Mouse (Mus musculus) layer of hippocampus, postnatal 36 days (tissue): ENCODE measurements at regions not wholly inside any gene's neighbourhood (a gene's known extent, or its start where the extent isn't known, plus 50 kb on each side); places are given as distances from the start of the nearest gene placed in this dataset.

Source experiments
- DNase-seq, 2 experiments: peaks; one replicate each; pipeline ENCODE4 v3.0.0; 2022

- DNase-seq, result no peak
Measured at GRCm38 (mm10) chr3:57910020-57910419, 62.1 kb upstream of the Pfn2 start.

- DNase-seq, result peak in 1 of 2 experiments; percentile 36
Measured at GRCm38 (mm10) chr3:57911831-57912596, 64.1 kb upstream of the Pfn2 start.

- no peak for DNase-seq
Measured at GRCm38 (mm10) chr3:57912650-57913343, 64.9 kb upstream of the Pfn2 start.

GRCm38 (mm10) chr3:57914687-57915086, 66.8 kb upstream of the Pfn2 start:
- no peak for DNase-seq

- DNase-seq, result no peak
Measured at GRCm38 (mm10) chr3:57918913-57919312, 71.0 kb upstream of the Pfn2 start.

GRCm38 (mm10) chr3:57919390-57920089, 71.7 kb upstream of the Pfn2 start:
- DNase-seq, result peak in 1 of 2 experiments; percentile 5

GRCm38 (mm10) chr3:57920090-57920432, 72.2 kb upstream of the Pfn2 start:
- no peak for DNase-seq

GRCm38 (mm10) chr3:57921071-57921882, 73.4 kb upstream of the Pfn2 start:
- no peak for DNase-seq

GRCm38 (mm10) chr3:57923061-57923460, 75.2 kb upstream of the Pfn2 start:
- DNase-seq, result no peak

- no peak for DNase-seq
Measured at GRCm38 (mm10) chr3:57932657-57933539, 85.0 kb upstream of the Pfn2 start.

- no peak for DNase-seq
Measured at GRCm38 (mm10) chr3:57935042-57935610, 87.2 kb upstream of the Pfn2 start.

GRCm38 (mm10) chr3:57940504-57941381, 92.9 kb upstream of the Pfn2 start:
- no peak for DNase-seq

GRCm38 (mm10) chr3:57944698-57945097, 96.8 kb upstream of the Pfn2 start:
- DNase-seq, result peak; percentile 29 to 30

GRCm38 (mm10) chr3:57945765-57946164, 97.9 kb upstream of the Pfn2 start:
- DNase-seq, result no peak

GRCm38 (mm10) chr3:57947331-57947730, 99.5 kb upstream of the Pfn2 start:
- DNase-seq, result no peak

- no peak for DNase-seq
Measured at GRCm38 (mm10) chr3:57948720-57949119, 100.8 kb upstream of the Pfn2 start.

- no peak for DNase-seq
Measured at GRCm38 (mm10) chr3:57950431-57951331, 102.8 kb upstream of the Pfn2 start.

- no peak for DNase-seq
Measured at GRCm38 (mm10) chr3:57951438-57951837, 103.6 kb upstream of the Pfn2 start.

GRCm38 (mm10) chr3:57957352-57957751, 109.5 kb upstream of the Pfn2 start:
- DNase-seq, result no peak
